Mouse (Mus musculus) lung, postnatal 0 days (tissue): ENCODE measurements around the gene 1700003F12Rik. TPM values are rescaled to one million over a fixed set of nuclear protein-coding genes. Genes with fewer than 3 reads are reported as not detected.
A peak's percentile ranks its signal among the peaks of the same experiment; 100 is the strongest.

ENCODE experiments used
- ATAC-seq: fragments of 200-750 bp; cut with Nextera tagmentation; 2 replicates; pipeline ENCODE4 v1.8.0; 2017; ENCODE audit warnings: moderate library complexity
- DNase-seq: peaks from one replicate; pipeline ENCODE4 v3.0.0-alpha.2; 2016; ENCODE audit warnings: low spot score
- H3K27ac ChIP-seq: fragments of 300-500 bp; sonication (generic); 2 replicates; pipeline ENCODE4 v1.5.1; 2014; ENCODE audit warnings: antibody characterized with exemption, mild to moderate bottlenecking, low read length, mixed read lengths
- H3K27me3 ChIP-seq: fragments of 300-500 bp; sonication (generic); replicated peaks from 2 replicates; pipeline ENCODE4 v1.6.1; 2014; ENCODE audit warnings: low read length, mixed read lengths; ENCODE audit not compliant: insufficient read depth
- H3K36me3 ChIP-seq: fragments of 300-500 bp; sonication (generic); 2 replicates; pipeline ENCODE4 v1.6.1; 2014; ENCODE audit warnings: low read length, mixed read lengths; ENCODE audit not compliant: insufficient read depth
- H3K4me1 ChIP-seq: fragments of 300-500 bp; sonication (generic); 2 replicates; pipeline ENCODE4 v1.6.1; 2014; ENCODE audit warnings: antibody characterized with exemption, low read depth, low read length, mixed read lengths; ENCODE audit not compliant: insufficient read depth
- H3K4me2 ChIP-seq: fragments of 300-500 bp; sonication (generic); replicated peaks from 2 replicates; pipeline ENCODE4 v1.6.1; 2014; ENCODE audit warnings: low read depth, mild to moderate bottlenecking, low read length, moderate library complexity, mixed read lengths
- H3K4me3 ChIP-seq: fragments of 300-500 bp; sonication (generic); 2 replicates; pipeline ENCODE4 v1.5.1; 2014; ENCODE audit warnings: low read depth, low read length
- H3K9ac ChIP-seq: fragments of 300-500 bp; sonication (generic); replicated peaks from 2 replicates; pipeline ENCODE4 v1.6.1; 2014; ENCODE audit warnings: low read depth, mild to moderate bottlenecking
- H3K9me3 ChIP-seq: fragments of 300-500 bp; sonication (generic); 2 replicates; pipeline ENCODE4 v1.6.1; 2016; ENCODE audit warnings: low read length, mixed read lengths
- CTCF ChIP-seq: IDR thresholded peaks from 2 replicates; pipeline ENCODE4 v1.5.1; 2016; ENCODE audit warnings: antibody characterized with exemption, mild to moderate bottlenecking
- EP300 ChIP-seq: IDR thresholded peaks from 2 replicates; pipeline ENCODE4 v1.6.1; 2016; ENCODE audit warnings: antibody characterized with exemption, mild to moderate bottlenecking, control low read depth
- WGBS: fragments of 180-500 bp; shearing (Covaris S2); extraction: QIAGEN DNeasy Blood & Tissue Kit; methylation state at CpG from one replicate; pipeline ENCODE4 v1.1.7; 2014; 5-methylcytosine and 5-hydroxymethylcytosine counted together
- polyA plus RNA-seq: library from polyadenylated mRNA; unstranded; fragments of >200 nt; fragmentation: Nextera tagmentation; extraction: Ambion mirVana; gene quantifications from 2 replicates; pipeline ENCODE4 v1.2.1, GENCODE M21; 2015

1700003F12Rik gene
- polyA plus RNA-seq, 1 experiment from 2014 or later, result 1.3 TPM

GRCm38 (mm10) chr2:154526531-154526930, 20.4 kb upstream of the 1700003F12Rik start:
- no peak overlapping the region for H3K4me2 ChIP-seq
- H3K36me3 ChIP-seq, result peaks cover 5% of the 10 kb centered on the region; the same call in 1 of the 2 replicates
- ATAC-seq (peak; percentile 21; the same call in 1 of the 2 replicates), DNase-seq (no peak)
- H3K9me3 ChIP-seq, result no peaks in the 10 kb centered on the region
- H3K4me1 ChIP-seq, result no peaks in the 10 kb centered on the region
- 65% methylated on average over 3 of the region's 3 CpGs for WGBS
- H3K27me3 ChIP-seq, result no peaks in the 10 kb centered on the region
- H3K9ac ChIP-seq, result no peak overlapping the region
- no peak overlapping the region for H3K27ac ChIP-seq
- TF ChIP-seq EP300, result no peak
- no peak for TF ChIP-seq CTCF
- no peak overlapping the region for H3K4me3 ChIP-seq

- H3K4me1 ChIP-seq, result no peaks in the 10 kb centered on the region
- ATAC-seq, result no peak
- no peak overlapping the region for H3K4me2 ChIP-seq
- no peak for DNase-seq
- peaks cover 18% of the 10 kb centered on the region; the same call in 1 of the 2 replicates for H3K36me3 ChIP-seq
- H3K27me3 ChIP-seq, result no peaks in the 10 kb centered on the region
- no peak overlapping the region for H3K9ac ChIP-seq
- 78% methylated on average over 3 of the region's 3 CpGs for WGBS
- TF ChIP-seq EP300 (no peak), CTCF (no peak)
- H3K4me3 ChIP-seq, result no peak overlapping the region
- H3K27ac ChIP-seq, result no peak overlapping the region
- H3K9me3 ChIP-seq, result no peaks in the 10 kb centered on the region
These were observed 14.0 kb upstream of the 1700003F12Rik start for GRCm38 (mm10) chr2:154532888-154533287.

- Histone ChIP-seq H3K27ac (no peak overlapping the region), H3K36me3 (peaks cover 18% of the 10 kb centered on the region; the same call in 1 of the 2 replicates), H3K4me1 (no peaks in the 10 kb centered on the region), H3K9ac (no peak overlapping the region), H3K4me2 (no peak overlapping the region), H3K9me3 (no peaks in the 10 kb centered on the region), H3K27me3 (no peaks in the 10 kb centered on the region), H3K4me3 (no peak overlapping the region)
- ATAC-seq, result no peak
- no peak for DNase-seq
- TF ChIP-seq EP300 (no peak), CTCF (no peak)
- WGBS, result 90% methylated on average over 12 of the region's 12 CpGs
These were observed 12.1 kb upstream of the 1700003F12Rik start for GRCm38 (mm10) chr2:154534704-154535270.

- no peaks in the 10 kb centered on the region for H3K27me3 ChIP-seq
- no peak overlapping the region for H3K9ac ChIP-seq
- DNase-seq, result no peak
- H3K9me3 ChIP-seq, result no peaks in the 10 kb centered on the region
- TF ChIP-seq CTCF, result no peak
- TF ChIP-seq EP300, result no peak
- H3K27ac ChIP-seq, result no peak overlapping the region
- H3K4me3 ChIP-seq, result no peak overlapping the region
- H3K36me3 ChIP-seq, result peaks cover 13% of the 10 kb centered on the region; the same call in 1 of the 2 replicates
- 65% methylated on average over 2 of the region's 2 CpGs for WGBS
- no peaks in the 10 kb centered on the region for H3K4me1 ChIP-seq
- no peak overlapping the region for H3K4me2 ChIP-seq
- no peak for ATAC-seq
These were observed 8.6 kb upstream of the 1700003F12Rik start for GRCm38 (mm10) chr2:154538310-154538709.

GRCm38 (mm10) chr2:154538710-154539109, 8.2 kb upstream of the 1700003F12Rik start:
- no peak overlapping the region for H3K4me3 ChIP-seq
- peaks cover 13% of the 10 kb centered on the region; the same call in 1 of the 2 replicates for H3K36me3 ChIP-seq
- no peaks in the 10 kb centered on the region for H3K4me1 ChIP-seq
- DNase-seq (no peak), ATAC-seq (no peak)
- WGBS, result 49% methylated on average over 3 of the region's 3 CpGs
- H3K9ac ChIP-seq, result no peak overlapping the region
- H3K9me3 ChIP-seq, result no peaks in the 10 kb centered on the region
- TF ChIP-seq EP300, result no peak
- no peak for TF ChIP-seq CTCF
- no peak overlapping the region for H3K27ac ChIP-seq
- no peaks in the 10 kb centered on the region for H3K27me3 ChIP-seq
- no peak overlapping the region for H3K4me2 ChIP-seq

- Histone ChIP-seq H3K27ac (no peak overlapping the region), H3K9ac (no peak overlapping the region), H3K36me3 (peaks cover 7% of the 10 kb centered on the region; the same call in 1 of the 2 replicates), H3K4me3 (no peak overlapping the region), H3K4me2 (no peak overlapping the region), H3K9me3 (no peaks in the 10 kb centered on the region), H3K4me1 (no peaks in the 10 kb centered on the region), H3K27me3 (no peaks in the 10 kb centered on the region)
- DNase-seq (peak; percentile 59), ATAC-seq (no peak)
- no peak for TF ChIP-seq EP300
- TF ChIP-seq CTCF, result peak; percentile 75
- 74% methylated on average over 3 of the region's 3 CpGs for WGBS
These were observed 7.2 kb upstream of the 1700003F12Rik start for GRCm38 (mm10) chr2:154539720-154540119.

GRCm38 (mm10) chr2:154541630-154542029, 5.3 kb upstream of the 1700003F12Rik start:
- ATAC-seq (no peak), DNase-seq (no peak)
- no peaks in the 10 kb centered on the region for H3K4me1 ChIP-seq

More at GRCm38 (mm10) chr2:154541630-154542029, 5.3 kb upstream of the 1700003F12Rik start:
- 83% methylated on average over 2 of the region's 2 CpGs for WGBS
- TF ChIP-seq EP300 (no peak), CTCF (peak; percentile 18)
- Histone ChIP-seq H3K4me3 (no peak overlapping the region), H3K27me3 (no peaks in the 10 kb centered on the region), H3K36me3 (no peaks in the 10 kb centered on the region), H3K27ac (no peak overlapping the region), H3K9ac (no peak overlapping the region), H3K9me3 (no peaks in the 10 kb centered on the region), H3K4me2 (no peak overlapping the region)
